Mouse (Mus musculus) CH12.LX (cell line): ENCODE data around the gene Edem3. TPM values are rescaled to one million over a fixed set of nuclear protein-coding genes. Genes with fewer than 3 reads are reported as not detected.

Source experiments
- DNase-seq: peaks from one replicate; pipeline ENCODE4 v3.0.0-alpha.2; 2013; ENCODE audit errors: extremely low read depth
- H3K27ac ChIP-seq: 2 replicates; pipeline ENCODE4 v1.5.1; 2012; ENCODE audit warnings: low read depth, mild to moderate bottlenecking, control low read depth, moderate library complexity; ENCODE audit not compliant: insufficient read depth
- H3K27me3 ChIP-seq: replicated peaks from 2 replicates; pipeline ENCODE3; 2012; ENCODE audit warnings: inconsistent platforms
- H3K36me3 ChIP-seq, 2 experiments: replicated peaks in 1 of 2; 2 replicates each; pipeline versions ENCODE3 to v1.6.1; 2012; ENCODE audit warnings: inconsistent platforms in 1 of 2, low read length in 1 of 2, mild to moderate bottlenecking in 1 of 2, mixed read lengths in 1 of 2, moderate library complexity in 1 of 2; ENCODE audit not compliant: control insufficient read depth in 1 of 2, insufficient read depth in 1 of 2
- H3K4me1 ChIP-seq, 2 experiments: 2 replicates each; pipeline ENCODE4 v1.6.1; 2012; ENCODE audit warnings: inconsistent platforms in 1 of 2, moderate library complexity in 1 of 2; ENCODE audit not compliant: insufficient read depth in 2 of 2, control insufficient read depth in 1 of 2
- H3K4me2 ChIP-seq: 2 replicates; pipeline ENCODE4 v1.6.1; 2012; ENCODE audit warnings: low read depth, mild to moderate bottlenecking, control low read depth; ENCODE audit not compliant: poor library complexity, insufficient read depth, severe bottlenecking
- H3K4me3 ChIP-seq, 3 experiments: fragments of 150-350 bp in 1 of 3; sonication (generic) in 1 of 3; replicated peaks in 1 of 3; 2 replicates each; pipeline versions ENCODE3 to v1.5.1; 2011 to 2012; ENCODE audit warnings: low read depth in 2 of 3, low read length in 2 of 3, mild to moderate bottlenecking in 2 of 3, moderate library complexity in 2 of 3, control low read depth in 1 of 3, improper control_type of control experiment in 1 of 3, inconsistent platforms in 1 of 3, mixed read lengths in 1 of 3; ENCODE audit not compliant: poor library complexity in 1 of 3
- H3K79me2 ChIP-seq: replicated peaks from 2 replicates; pipeline ENCODE4 v1.6.1; 2012; ENCODE audit warnings: mild to moderate bottlenecking, moderate library complexity; ENCODE audit not compliant: control insufficient read depth, poor library complexity, insufficient read depth, severe bottlenecking; ENCODE audit errors: extremely low read depth
- H3K9ac ChIP-seq: 2 replicates; pipeline ENCODE4 v1.6.1; 2012; ENCODE audit warnings: low read depth, mild to moderate bottlenecking, control low read depth, moderate library complexity; ENCODE audit not compliant: insufficient read depth
- H3K9me3 ChIP-seq: replicated peaks from 2 replicates; pipeline ENCODE3; 2012; ENCODE audit warnings: low read length, inconsistent platforms, mixed read lengths
- CTCF ChIP-seq, 2 experiments: IDR thresholded peaks in 1 of 2; conservative IDR thresholded peaks in 1 of 2; 2 replicates each; pipeline ENCODE4 v1.5.1; 2011 to 2012; ENCODE audit warnings: low read depth in 2 of 2, low read length in 2 of 2, improper control_type of control experiment in 1 of 2, inconsistent platforms in 1 of 2, mild to moderate bottlenecking in 1 of 2, moderate library complexity in 1 of 2
- E2F4 ChIP-seq: IDR thresholded peaks from 2 replicates; pipeline ENCODE4 v1.6.1; 2011; ENCODE audit warnings: low read depth, low read length, improper control_type of control experiment; ENCODE audit not compliant: insufficient replicate concordance
- ELF1 ChIP-seq: IDR thresholded peaks from 2 replicates; pipeline ENCODE4 v1.6.1; 2014; ENCODE audit warnings: low read depth, mild to moderate bottlenecking, inconsistent platforms, low read length, improper control_type of control experiment
- EP300 ChIP-seq: IDR thresholded peaks from 2 replicates; pipeline ENCODE4 v1.6.1; 2011; ENCODE audit warnings: low read length, improper control_type of control experiment
- HCFC1 ChIP-seq: IDR thresholded peaks from 2 replicates; pipeline ENCODE4 v1.6.1; 2012; ENCODE audit warnings: low read depth, mild to moderate bottlenecking, inconsistent platforms, low read length, improper control_type of control experiment
- JUND ChIP-seq: conservative IDR thresholded peaks from 2 replicates; pipeline ENCODE4 v1.6.1; 2011; ENCODE audit warnings: low read depth, low read length, improper control_type of control experiment
- MAFK ChIP-seq: IDR thresholded peaks from 2 replicates; pipeline ENCODE4 v1.6.1; 2011; ENCODE audit warnings: low read length, improper control_type of control experiment; ENCODE audit not compliant: insufficient replicate concordance
- MEF2A ChIP-seq: IDR thresholded peaks from 2 replicates; pipeline ENCODE4 v1.6.1; 2014; ENCODE audit warnings: low read depth, mild to moderate bottlenecking, inconsistent platforms, low read length, improper control_type of control experiment, borderline replicate concordance
- MXI1 ChIP-seq: IDR thresholded peaks from 2 replicates; pipeline ENCODE4 v1.6.1; 2011; ENCODE audit warnings: mild to moderate bottlenecking, low read depth, low read length, improper control_type of control experiment
- MYC ChIP-seq: IDR thresholded peaks from 2 replicates; pipeline ENCODE4 v1.6.1; 2011; ENCODE audit warnings: low read depth, mild to moderate bottlenecking, improper control_type of control experiment, low read length
- PAX5 ChIP-seq: IDR thresholded peaks from 2 replicates; pipeline ENCODE4 v1.6.1; 2012; ENCODE audit warnings: low read length, inconsistent platforms, mixed read lengths
- RCOR1 ChIP-seq: conservative IDR thresholded peaks from 2 replicates; pipeline ENCODE4 v1.6.1; 2012; ENCODE audit warnings: low read depth, mild to moderate bottlenecking, inconsistent platforms, low read length, improper control_type of control experiment
- SMC3 ChIP-seq: IDR thresholded peaks from 2 replicates; pipeline ENCODE4 v1.6.1; 2011; ENCODE audit warnings: low read depth, low read length, improper control_type of control experiment
- TBP ChIP-seq: conservative IDR thresholded peaks from 2 replicates; pipeline ENCODE4 v1.6.1; 2011; ENCODE audit warnings: low read depth, low read length, improper control_type of control experiment
- TCF12 ChIP-seq: IDR thresholded peaks from 2 replicates; pipeline ENCODE4 v1.6.1; 2014; ENCODE audit warnings: low read depth, mild to moderate bottlenecking, inconsistent platforms, low read length, improper control_type of control experiment
- USF2 ChIP-seq: conservative IDR thresholded peaks from 2 replicates; pipeline ENCODE4 v1.6.1; 2011; ENCODE audit warnings: low read depth, low read length, improper control_type of control experiment
- ZKSCAN1 ChIP-seq: IDR thresholded peaks from 2 replicates; pipeline ENCODE4 v1.6.1; 2012; ENCODE audit warnings: low read depth, inconsistent platforms, low read length, improper control_type of control experiment, borderline replicate concordance
- ZNF384 ChIP-seq: IDR thresholded peaks from 2 replicates; pipeline ENCODE4 v1.6.1; 2012; ENCODE audit warnings: low read depth, low read length, improper control_type of control experiment, inconsistent platforms
- dilution Hi-C: fragments of 300-500 bp; cut with MboI; formaldehyde crosslinking; loops from 2 replicates; pipeline ENCODE4 v1.14.3; 2020; ENCODE audit warnings: low sequenced_read_pairs; ENCODE audit not compliant: extremely low pct_unique_long_range_greater_than_20kb, extremely low pct_ligation_motif_present
- in situ Hi-C: fragments of 300-500 bp; cut with MboI; formaldehyde crosslinking; loops from 3 replicates; pipeline ENCODE4 v1.14.3; 2019; ENCODE audit warnings: low sequenced_read_pairs, low pct_ligation_motif_present, low pct_unique_long_range_greater_than_20kb, mixed read lengths
- polyA plus RNA-seq: library from polyadenylated mRNA; unstranded; fragments of >175 nt; gene quantifications from 2 replicates; pipeline ENCODE4 v1.2.1, GENCODE M21; 2012; ENCODE audit warnings: low read depth; ENCODE audit not compliant: insufficient read length
- total RNA-seq, 2 experiments: library from RNA; depleted of rRNA; stranded (reverse); fragments of 300-350 nt in 1 of 2; fragments of >200 nt in 1 of 2; gene quantifications; 2 replicates each; pipeline ENCODE4 v1.2.3; 2012 to 2014

Gene Edem3
- total and polyA plus RNA-seq, 3 experiments: 9.8 to 15.8 (median 10.6) TPM

DNA sequence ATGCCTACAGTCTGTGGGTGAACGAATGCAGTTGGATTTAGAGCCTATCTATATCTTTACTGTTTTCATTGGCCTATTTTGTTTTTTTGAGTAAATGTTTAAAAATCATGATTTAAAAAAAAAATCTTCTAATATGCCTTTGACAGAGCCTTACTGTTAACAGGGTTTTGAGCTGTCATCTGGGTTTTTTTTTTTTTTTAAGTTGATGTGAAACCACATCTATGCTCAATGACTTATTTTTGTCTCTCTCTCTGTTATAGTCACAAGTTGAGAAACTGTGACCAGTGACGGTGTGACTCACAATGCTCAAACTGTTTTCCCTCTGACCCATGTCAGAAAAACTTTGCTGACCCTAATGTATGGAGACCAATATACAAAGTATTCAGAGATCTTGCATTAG is 28.2 kb downstream of the Edem3 start:
- TF ChIP-seq PAX5 (no peak), HCFC1 (no peak), MEF2A (peak; percentile 48; the same call in 1 of the 2 replicates), MAFK (no peak), ZKSCAN1 (no peak), USF2 (no peak), MYC (no peak), ELF1 (no peak), ZNF384 (peak; percentile 90), MXI1 (no peak), SMC3 (no peak), RCOR1 (no peak), TBP (no peak), EP300 (no peak), E2F4 (no peak), TCF12 (no peak)
- Histone ChIP-seq H3K9ac (no peak overlapping the region), H3K27me3 (no peaks in the 10 kb centered on the region), H3K27ac (no peak overlapping the region), H3K4me3 (no peak overlapping the region), H3K79me2 (no peaks in the 10 kb centered on the region; the same call in 1 of the 2 replicates), H3K4me2 (no peak overlapping the region), H3K4me1 (peaks cover 7 to 24% of the 10 kb centered on the region in 2 experiments), H3K36me3 (peaks cover 21 to 52% of the 10 kb centered on the region in 2 experiments), H3K9me3 (no peaks in the 10 kb centered on the region)
- DNase-seq: no peak
- dilution Hi-C loops (no loop called here), in situ Hi-C loops (no loop called here)

DNA sequence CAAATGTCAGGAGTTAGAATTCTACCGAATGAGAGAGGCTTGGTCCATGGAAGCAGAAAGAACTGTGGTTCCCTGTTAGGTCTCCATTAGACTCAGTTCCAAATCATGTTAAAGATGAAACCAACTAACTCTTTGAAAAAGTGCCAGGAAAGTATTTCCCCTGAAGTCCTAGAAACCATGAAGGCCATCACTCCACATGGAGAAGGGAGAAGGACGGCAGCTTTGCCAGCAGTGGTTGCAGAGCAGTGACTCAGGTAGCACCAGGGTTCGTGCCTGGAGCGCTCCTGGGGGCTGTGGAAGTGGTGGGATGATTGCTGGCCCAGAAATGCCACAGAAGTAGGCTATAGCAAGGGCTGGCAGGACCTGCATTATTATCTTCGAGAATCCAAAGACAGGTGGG is 31.2 kb downstream of the Edem3 start:
- DNase-seq: no peak
- dilution Hi-C loops: no loop called here
- Histone ChIP-seq H3K79me2 (no peaks in the 10 kb centered on the region; the same call in 1 of the 2 replicates), H3K4me3 (no peak overlapping the region), H3K4me1 (peaks cover 5 to 15% of the 10 kb centered on the region in 2 experiments), H3K36me3 (peaks cover 22 to 58% of the 10 kb centered on the region in 2 experiments), H3K27ac (no peak overlapping the region), H3K9me3 (no peaks in the 10 kb centered on the region), H3K4me2 (no peak overlapping the region), H3K9ac (no peak overlapping the region), H3K27me3 (no peaks in the 10 kb centered on the region)
- TF ChIP-seq JUND (no peak), ZNF384 (no peak), CTCF (conservative IDR thresholded peaks at IDR 0.05 in 1 of 2, IDR thresholded peaks at IDR 0.05 in 1 of 2; ENCODE audit: low read depth in 2 of 2, low read length in 2 of 2) (no peak), ELF1 (no peak), ZKSCAN1 (no peak), TBP (no peak), MXI1 (no peak)
- in situ Hi-C loops: no loop called here
